Mouse (Mus musculus): Measurements from ENCODE around the gene Mecp2. TPM values are rescaled to one million over a fixed set of nuclear protein-coding genes. Genes with fewer than 3 reads are reported as not detected.

The Mecp2 gene
- polyA plus RNA-seq, 1 experiment from 2014 or later = 10.5 TPM

DNA sequence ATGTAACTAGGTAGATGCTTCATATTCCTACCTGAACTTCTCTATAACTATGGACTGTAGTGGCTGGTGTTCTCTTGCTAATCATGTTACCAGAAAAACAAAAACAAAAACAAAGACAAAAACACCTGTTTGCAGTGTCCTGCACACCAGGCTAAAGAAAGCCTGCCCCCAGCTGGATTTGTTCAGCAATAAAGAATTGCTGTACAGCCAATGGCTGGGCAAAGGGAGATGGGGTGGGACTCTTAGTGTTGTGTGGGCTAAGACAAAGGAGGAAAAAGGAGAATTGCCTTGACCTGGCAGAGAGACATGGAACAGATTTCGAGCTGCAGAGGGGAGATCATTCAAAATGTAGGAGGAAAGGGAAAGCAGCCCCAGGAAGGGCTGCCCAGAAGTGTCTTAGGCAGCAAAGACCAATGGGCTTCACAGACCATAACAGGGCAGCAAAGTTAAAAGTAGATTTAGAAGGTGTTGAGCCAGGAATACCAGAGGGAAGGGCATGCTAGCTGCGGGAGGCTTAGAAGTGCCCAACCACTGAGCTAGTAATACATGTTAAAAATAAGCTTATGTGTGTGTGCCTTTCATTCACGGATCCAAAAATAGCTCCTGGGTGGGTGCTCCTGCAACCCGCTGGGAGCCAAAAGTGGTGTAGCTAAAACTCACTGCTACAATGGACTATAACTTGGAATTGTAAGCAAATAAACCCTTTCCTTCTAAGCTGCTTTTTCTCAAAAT lies 31.5 kb downstream of the Mecp2 start:
- H3K9ac ChIP-seq (ENCODE audit: low read length) = no peak overlapping the region
- H3K36me3 ChIP-seq (ENCODE audit: control insufficient read depth, insufficient read depth, low read length) = no peaks in the 10 kb centered on the region
- no peak overlapping the region for H3K4me2 ChIP-seq (ENCODE audit: low read depth, low read length)
- H3K4me1 ChIP-seq (ENCODE audit: control insufficient read depth, insufficient read depth, low read length) = no peaks in the 10 kb centered on the region
- no peak overlapping the region for H3K4me3 ChIP-seq (replicated peaks; ENCODE audit: low read length)
- WGBS = 58% methylated on average over 4 of the region's 4 CpGs
- H3K9me3 ChIP-seq (replicated peaks; ENCODE audit: control insufficient read depth, low read length) = no peaks in the 10 kb centered on the region
- H3K27ac ChIP-seq (ENCODE audit: low read length) = no peak overlapping the region
- no peaks in the 10 kb centered on the region; the same call in 1 of the 2 replicates for H3K27me3 ChIP-seq (ENCODE audit: control insufficient read depth, insufficient read depth, low read length)
- no peak for ATAC-seq (ENCODE audit: insufficient read depth, low FRiP score)

DNA sequence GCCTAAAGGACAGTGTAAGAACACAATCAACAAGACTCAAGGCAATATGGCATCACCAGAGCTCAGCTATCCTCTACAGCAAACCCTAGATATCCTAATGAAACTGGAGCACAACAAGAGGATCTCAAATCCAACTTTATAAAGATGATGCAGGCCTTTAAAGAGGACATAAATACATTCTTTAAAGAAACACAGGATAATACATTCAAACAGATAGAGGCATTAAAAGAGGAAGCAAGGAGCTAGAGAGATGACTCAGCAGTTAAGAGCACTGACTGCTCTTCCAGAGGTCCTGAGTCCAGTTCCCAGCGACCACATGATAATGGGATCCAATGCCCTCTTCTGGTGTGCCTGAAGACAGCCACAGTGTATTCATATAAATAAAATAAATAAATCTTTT lies 40.0 kb downstream of the Mecp2 start:
- Histone ChIP-seq H3K4me2 (ENCODE audit: low read depth, low read length) (no peak overlapping the region), H3K27ac (ENCODE audit: low read length) (no peak overlapping the region), H3K36me3 (ENCODE audit: control insufficient read depth, insufficient read depth, low read length) (no peaks in the 10 kb centered on the region), H3K4me1 (ENCODE audit: control insufficient read depth, insufficient read depth, low read length) (no peaks in the 10 kb centered on the region), H3K27me3 (ENCODE audit: control insufficient read depth, insufficient read depth, low read length) (no peaks in the 10 kb centered on the region; the same call in 1 of the 2 replicates), H3K9me3 (replicated peaks; ENCODE audit: control insufficient read depth, low read length) (no peaks in the 10 kb centered on the region), H3K4me3 (replicated peaks; ENCODE audit: low read length) (no peak overlapping the region), H3K9ac (ENCODE audit: low read length) (no peak overlapping the region)
- no peak for ATAC-seq (ENCODE audit: insufficient read depth, low FRiP score)
- WGBS = 48% methylated on average over 1 of the region's 1 CpGs

DNA sequence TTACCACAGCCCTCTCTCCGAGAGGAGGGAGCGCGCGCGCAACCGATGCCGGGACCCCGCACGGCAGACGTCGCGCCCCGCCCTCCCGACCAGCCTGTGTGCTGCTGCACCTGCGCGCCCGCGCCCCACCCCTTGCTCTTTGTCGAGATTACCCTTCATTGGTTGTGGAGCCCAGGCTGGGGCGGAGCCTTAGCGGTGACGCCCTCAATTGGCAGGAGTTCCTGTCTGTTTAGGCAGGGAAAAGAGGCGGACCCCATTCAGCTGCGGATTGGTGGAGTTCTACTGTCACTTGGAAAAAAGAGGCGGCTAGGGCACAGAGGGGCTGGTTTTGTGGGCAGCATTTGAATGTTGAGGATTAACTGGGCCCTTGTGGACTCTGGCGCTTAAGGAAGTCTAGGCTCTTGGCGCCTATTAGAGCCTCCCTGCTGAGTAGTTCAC lies 49.5 kb downstream of the Mecp2 start:
- H3K9ac ChIP-seq (ENCODE audit: low read length) = peak overlapping the region; percentile 83; the same call in 1 of the 2 replicates
- peak; percentile 99 for ATAC-seq (ENCODE audit: insufficient read depth, low FRiP score)
- WGBS = 14% methylated on average over 18 of the region's 27 CpGs

DNA sequence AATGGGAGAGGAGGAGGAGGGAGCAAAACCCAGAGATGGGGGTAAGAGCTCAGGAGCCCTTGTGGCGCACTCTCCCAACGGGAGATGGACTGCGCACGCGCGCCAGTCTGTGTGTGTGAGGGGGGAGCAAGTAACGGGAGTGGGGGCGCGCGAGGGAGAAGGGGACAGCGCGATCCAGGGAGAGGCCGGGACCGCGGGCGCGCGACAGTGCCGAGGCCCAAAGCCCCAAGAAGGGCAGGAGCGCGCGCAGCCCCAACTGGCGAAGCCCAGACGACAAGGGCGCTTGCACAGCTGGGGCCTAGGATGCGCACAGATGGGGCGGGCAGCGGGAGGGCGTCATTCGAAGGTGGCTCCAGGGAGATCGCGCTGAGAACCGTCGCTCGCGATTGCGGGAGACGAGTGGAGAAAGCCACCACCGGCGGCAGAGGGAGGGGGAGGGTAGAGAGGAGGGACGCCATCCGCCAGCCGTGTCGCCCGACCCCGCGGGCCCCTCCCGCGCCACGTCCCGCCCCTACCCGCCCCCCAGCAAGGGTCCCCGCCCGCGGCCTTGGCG lies 50.1 kb downstream of the Mecp2 start:
- H3K27me3 ChIP-seq (ENCODE audit: control insufficient read depth, insufficient read depth, low read length) = no peaks in the 10 kb centered on the region
- H3K4me2 ChIP-seq (ENCODE audit: low read depth, low read length) = peak overlapping the region; percentile 64
- H3K9me3 ChIP-seq (replicated peaks; ENCODE audit: control insufficient read depth, low read length) = no peaks in the 10 kb centered on the region
- peak overlapping the region; percentile 94 for H3K27ac ChIP-seq (ENCODE audit: low read length)
- 19% methylated on average over 31 of the region's 56 CpGs for WGBS
- no peaks in the 10 kb centered on the region for H3K36me3 ChIP-seq (ENCODE audit: control insufficient read depth, insufficient read depth, low read length)
- H3K4me1 ChIP-seq (ENCODE audit: control insufficient read depth, insufficient read depth, low read length) = no peaks in the 10 kb centered on the region
- H3K9ac ChIP-seq (ENCODE audit: low read length) = peak overlapping the region; percentile 83
- ATAC-seq (ENCODE audit: insufficient read depth, low FRiP score) = peak; percentile 68
- H3K4me3 ChIP-seq (replicated peaks; ENCODE audit: low read length) = peak overlapping the region; percentile 63

More for the DNA sequence above, 49.5 kb downstream of the Mecp2 start:
- H3K36me3 ChIP-seq (ENCODE audit: control insufficient read depth, insufficient read depth, low read length) = no peaks in the 10 kb centered on the region
- no peaks in the 10 kb centered on the region for H3K4me1 ChIP-seq (ENCODE audit: control insufficient read depth, insufficient read depth, low read length)
- H3K4me2 ChIP-seq (ENCODE audit: low read depth, low read length) = peak overlapping the region; percentile 44
- no peaks in the 10 kb centered on the region for H3K9me3 ChIP-seq (replicated peaks; ENCODE audit: control insufficient read depth, low read length)
- peak overlapping the region; percentile 94 for H3K27ac ChIP-seq (ENCODE audit: low read length)
- peak overlapping the region; percentile 63 for H3K4me3 ChIP-seq (replicated peaks; ENCODE audit: low read length)
- H3K27me3 ChIP-seq (ENCODE audit: control insufficient read depth, insufficient read depth, low read length) = no peaks in the 10 kb centered on the region

DNA sequence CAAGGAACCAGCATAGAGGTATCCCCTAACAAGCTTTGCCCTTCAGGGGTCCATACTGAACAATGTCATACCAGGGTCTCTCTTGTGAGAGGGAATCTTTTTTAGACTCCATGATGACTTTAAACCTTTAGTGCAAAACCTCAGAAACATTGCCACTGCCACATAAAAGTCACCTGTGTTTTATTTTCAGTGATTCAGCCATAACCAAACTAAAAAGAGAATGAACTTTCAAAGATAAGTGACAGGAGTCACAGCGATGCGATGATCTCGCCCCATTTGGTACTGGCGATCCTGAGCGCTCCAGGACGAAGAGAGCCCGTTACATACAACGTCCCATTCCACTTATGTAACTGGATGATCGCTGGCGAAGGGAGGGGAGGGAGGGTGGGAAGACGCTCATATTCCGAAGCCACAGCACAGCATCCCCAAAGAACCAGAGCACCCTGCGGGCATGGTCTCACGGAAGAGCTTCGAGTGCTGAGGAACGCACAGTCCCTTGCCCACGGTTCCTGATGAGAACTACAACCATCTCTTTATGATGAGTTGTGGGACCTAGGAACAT lies 50.8 kb downstream of the Mecp2 start:
- peak overlapping the region; percentile 64 for H3K4me2 ChIP-seq (ENCODE audit: low read depth, low read length)
- H3K9me3 ChIP-seq (replicated peaks; ENCODE audit: control insufficient read depth, low read length) = no peaks in the 10 kb centered on the region
- no peaks in the 10 kb centered on the region for H3K27me3 ChIP-seq (ENCODE audit: control insufficient read depth, insufficient read depth, low read length)
- no peak for ATAC-seq (ENCODE audit: insufficient read depth, low FRiP score)
- peak overlapping the region; percentile 94; the same call in 1 of the 2 replicates for H3K27ac ChIP-seq (ENCODE audit: low read length)
- no peaks in the 10 kb centered on the region for H3K36me3 ChIP-seq (ENCODE audit: control insufficient read depth, insufficient read depth, low read length)
- H3K4me3 ChIP-seq (replicated peaks; ENCODE audit: low read length) = peak overlapping the region; percentile 63
- peak overlapping the region; percentile 83 for H3K9ac ChIP-seq (ENCODE audit: low read length)
- WGBS = 17% methylated on average over 17 of the region's 17 CpGs
- no peaks in the 10 kb centered on the region for H3K4me1 ChIP-seq (ENCODE audit: control insufficient read depth, insufficient read depth, low read length)

DNA sequence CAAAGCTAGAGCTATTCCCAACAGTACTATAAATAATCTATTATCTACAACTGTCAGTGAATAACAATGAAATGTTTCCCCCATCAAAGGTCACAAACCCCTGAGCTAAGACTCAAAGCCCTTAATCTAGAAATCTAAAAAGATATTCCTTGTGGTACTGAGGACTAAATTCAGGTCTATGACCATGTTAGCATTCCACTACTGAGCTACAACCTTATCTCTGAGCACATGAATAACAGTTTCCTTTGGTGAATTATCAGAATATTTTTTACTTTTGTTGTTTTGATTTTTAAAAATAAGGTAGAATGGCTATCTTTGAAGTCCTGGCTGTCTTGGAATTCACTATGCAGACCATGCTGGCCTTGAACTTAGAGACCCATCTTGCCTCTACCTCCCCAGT lies 64.4 kb downstream of the Mecp2 start:
- Histone ChIP-seq H3K9me3 (replicated peaks; ENCODE audit: control insufficient read depth, low read length) (no peaks in the 10 kb centered on the region), H3K4me1 (ENCODE audit: control insufficient read depth, insufficient read depth, low read length) (no peaks in the 10 kb centered on the region), H3K4me2 (ENCODE audit: low read depth, low read length) (no peak overlapping the region), H3K4me3 (replicated peaks; ENCODE audit: low read length) (no peak overlapping the region), H3K9ac (ENCODE audit: low read length) (no peak overlapping the region), H3K36me3 (ENCODE audit: control insufficient read depth, insufficient read depth, low read length) (no peaks in the 10 kb centered on the region), H3K27ac (ENCODE audit: low read length) (no peak overlapping the region), H3K27me3 (ENCODE audit: control insufficient read depth, insufficient read depth, low read length) (no peaks in the 10 kb centered on the region)
- no peak for ATAC-seq (ENCODE audit: insufficient read depth, low FRiP score)

DNA sequence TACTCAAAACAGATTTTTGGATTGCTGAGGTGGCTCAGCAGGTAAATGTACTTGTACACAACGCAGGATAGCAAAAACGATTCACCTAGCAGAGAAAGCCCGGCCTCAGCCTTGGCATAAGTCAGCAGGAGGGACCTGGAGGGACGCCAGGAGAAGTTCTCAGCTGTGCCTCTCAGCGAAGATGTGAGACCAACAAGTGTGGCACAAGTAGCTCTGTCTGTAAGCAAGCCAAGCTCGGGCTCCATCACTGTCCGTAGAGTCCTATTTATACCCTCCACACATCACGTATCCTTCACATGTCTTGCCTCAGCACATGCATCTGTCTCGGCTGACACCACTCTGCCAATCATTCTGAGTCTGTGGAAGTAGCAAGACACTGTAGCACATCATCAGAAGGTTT lies 67.3 kb downstream of the Mecp2 start:
- 89% methylated on average over 9 of the region's 9 CpGs for WGBS
- no peak overlapping the region for H3K4me3 ChIP-seq (replicated peaks; ENCODE audit: low read length)
- H3K36me3 ChIP-seq (ENCODE audit: control insufficient read depth, insufficient read depth, low read length) = no peaks in the 10 kb centered on the region
- H3K27me3 ChIP-seq (ENCODE audit: control insufficient read depth, insufficient read depth, low read length) = no peaks in the 10 kb centered on the region
- no peak overlapping the region for H3K27ac ChIP-seq (ENCODE audit: low read length)
- no peaks in the 10 kb centered on the region for H3K4me1 ChIP-seq (ENCODE audit: control insufficient read depth, insufficient read depth, low read length)
- no peaks in the 10 kb centered on the region for H3K9me3 ChIP-seq (replicated peaks; ENCODE audit: control insufficient read depth, low read length)
- no peak for ATAC-seq (ENCODE audit: insufficient read depth, low FRiP score)
- no peak overlapping the region for H3K4me2 ChIP-seq (ENCODE audit: low read depth, low read length)
- H3K9ac ChIP-seq (ENCODE audit: low read length) = no peak overlapping the region

DNA sequence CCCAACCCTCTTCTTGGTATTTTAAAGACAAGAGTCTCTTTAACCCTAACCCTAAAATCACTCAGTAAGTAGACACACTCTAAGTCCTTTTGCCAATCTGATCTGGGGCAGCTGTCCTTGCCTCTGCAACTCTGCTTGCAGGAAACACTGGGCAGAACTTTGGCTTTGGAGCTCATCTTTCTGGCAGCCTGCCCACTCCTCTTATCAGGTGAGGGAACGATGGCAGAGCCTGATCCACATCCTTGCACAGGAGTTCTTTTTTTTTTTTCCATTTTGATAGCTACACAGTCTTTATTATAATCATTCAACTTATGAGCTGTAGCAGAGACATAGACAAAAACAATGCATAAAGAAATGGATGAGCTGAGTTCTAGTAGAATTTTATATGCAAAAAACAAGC lies 90.1 kb downstream of the Mecp2 start:
- H3K27me3 ChIP-seq (ENCODE audit: control insufficient read depth, insufficient read depth, low read length) = no peaks in the 10 kb centered on the region
- H3K4me3 ChIP-seq (replicated peaks; ENCODE audit: low read length) = no peak overlapping the region
- ATAC-seq (ENCODE audit: insufficient read depth, low FRiP score) = no peak
- 50% methylated on average over 1 of the region's 1 CpGs for WGBS
- no peaks in the 10 kb centered on the region for H3K4me1 ChIP-seq (ENCODE audit: control insufficient read depth, insufficient read depth, low read length)
- H3K9me3 ChIP-seq (replicated peaks; ENCODE audit: control insufficient read depth, low read length) = no peaks in the 10 kb centered on the region
- H3K9ac ChIP-seq (ENCODE audit: low read length) = no peak overlapping the region
- no peak overlapping the region for H3K27ac ChIP-seq (ENCODE audit: low read length)
- H3K36me3 ChIP-seq (ENCODE audit: control insufficient read depth, insufficient read depth, low read length) = no peaks in the 10 kb centered on the region
- H3K4me2 ChIP-seq (ENCODE audit: low read depth, low read length) = no peak overlapping the region

DNA sequence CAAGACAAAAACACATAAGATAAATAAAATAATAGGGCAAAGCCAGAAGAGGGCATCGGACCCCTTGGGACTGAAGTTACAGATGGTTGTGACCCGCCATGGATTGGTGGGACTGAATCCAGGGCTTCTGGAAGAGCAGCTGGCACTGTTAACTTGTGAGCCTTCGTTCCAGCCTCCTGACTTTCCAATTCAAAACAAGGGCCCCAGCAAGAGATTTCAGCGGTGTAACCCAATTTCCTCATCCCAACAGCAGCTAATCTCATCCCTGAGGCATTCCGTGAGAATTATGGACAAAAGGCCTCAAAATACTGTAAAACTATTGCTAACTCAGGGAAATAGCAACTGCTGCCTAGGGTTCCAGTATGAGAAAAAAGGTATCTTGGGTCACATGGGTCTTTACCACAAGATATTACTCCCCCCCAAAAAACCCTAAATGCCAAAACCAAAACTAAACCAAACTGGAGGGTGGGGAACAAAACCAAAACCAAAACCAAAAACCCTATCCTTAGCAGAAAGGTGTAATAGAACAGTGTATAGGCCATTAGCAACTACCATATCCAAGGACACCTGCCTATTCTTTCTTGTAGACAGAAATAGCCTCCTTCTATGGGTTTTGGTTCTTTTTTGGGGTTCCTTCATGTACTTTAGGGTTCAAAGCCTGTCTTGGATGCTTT lies 97.3 kb downstream of the Mecp2 start:
- Histone ChIP-seq H3K9ac (ENCODE audit: low read length) (no peak overlapping the region), H3K36me3 (ENCODE audit: control insufficient read depth, insufficient read depth, low read length) (no peaks in the 10 kb centered on the region), H3K4me1 (ENCODE audit: control insufficient read depth, insufficient read depth, low read length) (no peaks in the 10 kb centered on the region), H3K27me3 (ENCODE audit: control insufficient read depth, insufficient read depth, low read length) (no peaks in the 10 kb centered on the region), H3K4me2 (ENCODE audit: low read depth, low read length) (no peak overlapping the region), H3K4me3 (replicated peaks; ENCODE audit: low read length) (no peak overlapping the region), H3K27ac (ENCODE audit: low read length) (no peak overlapping the region), H3K9me3 (replicated peaks; ENCODE audit: control insufficient read depth, low read length) (no peaks in the 10 kb centered on the region)
- ATAC-seq (ENCODE audit: insufficient read depth, low FRiP score) = no peak
- WGBS = 78% methylated on average over 5 of the region's 5 CpGs
